Mouse (Mus musculus): ENCODE results near the gene Aacs. TPM values are rescaled to one million over a fixed set of nuclear protein-coding genes. Genes with fewer than 3 reads are reported as not detected.

Aacs gene
- polyA plus RNA-seq, 1 experiment: 37.6 TPM

- no peak for TF ChIP-seq POLR2A (IDR thresholded peaks at IDR 0.05; ENCODE audit: low read depth, low read length)
- no peak for TF ChIP-seq CTCF (IDR thresholded peaks at IDR 0.05; ENCODE audit: extremely low read depth, insufficient read length, insufficient replicate concordance, low read depth, low read length)
- Histone ChIP-seq H3K36me3 (ENCODE audit: control insufficient read depth, insufficient read depth, low read length) (no peaks in the 10 kb centered on the region), H3K4me1 (ENCODE audit: control insufficient read depth, insufficient read depth, insufficient read length, low read length) (no peaks in the 10 kb centered on the region), H3K27ac (ENCODE audit: insufficient read depth, low read depth, low read length) (no peak overlapping the region), H3K27me3 (ENCODE audit: control insufficient read depth, insufficient read depth, low read length) (no peaks in the 10 kb centered on the region), H3K4me3 (ENCODE audit: low read depth, low read length) (no peak overlapping the region)
- WGBS: 37% methylated on average over 11 of the region's 11 CpGs
Measured at GRCm38 (mm10) chr5:125549750-125550489, 74.3 kb downstream of the Aacs start.

- TF ChIP-seq POLR2A (IDR thresholded peaks at IDR 0.05; ENCODE audit: low read depth, low read length) (no peak), CTCF (IDR thresholded peaks at IDR 0.05; ENCODE audit: extremely low read depth, insufficient read length, insufficient replicate concordance, low read depth, low read length) (no peak)
- H3K27ac ChIP-seq (ENCODE audit: insufficient read depth, low read depth, low read length): no peak overlapping the region
- H3K4me3 ChIP-seq (ENCODE audit: low read depth, low read length): no peak overlapping the region
- no peaks in the 10 kb centered on the region for H3K4me1 ChIP-seq (ENCODE audit: control insufficient read depth, insufficient read depth, insufficient read length, low read length)
- no peaks in the 10 kb centered on the region for H3K27me3 ChIP-seq (ENCODE audit: control insufficient read depth, insufficient read depth, low read length)
- no peaks in the 10 kb centered on the region for H3K36me3 ChIP-seq (ENCODE audit: control insufficient read depth, insufficient read depth, low read length)
- WGBS: 58% methylated on average over 5 of the region's 5 CpGs
Measured at GRCm38 (mm10) chr5:125555732-125556131, 80.1 kb downstream of the Aacs start.

GRCm38 (mm10) chr5:125563492-125563891 lies 87.9 kb downstream of the Aacs start:
- no peak overlapping the region for H3K27ac ChIP-seq (ENCODE audit: insufficient read depth, low read depth, low read length)
- H3K36me3 ChIP-seq (ENCODE audit: control insufficient read depth, insufficient read depth, low read length): no peaks in the 10 kb centered on the region
- no peaks in the 10 kb centered on the region for H3K4me1 ChIP-seq (ENCODE audit: control insufficient read depth, insufficient read depth, insufficient read length, low read length)
- H3K27me3 ChIP-seq (ENCODE audit: control insufficient read depth, insufficient read depth, low read length): no peaks in the 10 kb centered on the region
- no peak for TF ChIP-seq POLR2A (IDR thresholded peaks at IDR 0.05; ENCODE audit: low read depth, low read length)
- no peak for TF ChIP-seq CTCF (IDR thresholded peaks at IDR 0.05; ENCODE audit: extremely low read depth, insufficient read length, insufficient replicate concordance, low read depth, low read length)
- WGBS: 53% methylated on average over 6 of the region's 6 CpGs
- no peak overlapping the region for H3K4me3 ChIP-seq (ENCODE audit: low read depth, low read length)

- Histone ChIP-seq H3K27ac (ENCODE audit: insufficient read depth, low read depth, low read length) (no peak overlapping the region), H3K27me3 (ENCODE audit: control insufficient read depth, insufficient read depth, low read length) (no peaks in the 10 kb centered on the region), H3K4me3 (ENCODE audit: low read depth, low read length) (no peak overlapping the region), H3K4me1 (ENCODE audit: control insufficient read depth, insufficient read depth, insufficient read length, low read length) (no peaks in the 10 kb centered on the region), H3K36me3 (ENCODE audit: control insufficient read depth, insufficient read depth, low read length) (no peaks in the 10 kb centered on the region)
- 64% methylated on average over 11 of the region's 11 CpGs for WGBS
- TF ChIP-seq CTCF (IDR thresholded peaks at IDR 0.05; ENCODE audit: extremely low read depth, insufficient read length, insufficient replicate concordance, low read depth, low read length) (no peak), POLR2A (IDR thresholded peaks at IDR 0.05; ENCODE audit: low read depth, low read length) (no peak)
Measured at GRCm38 (mm10) chr5:125565725-125566124, 90.1 kb downstream of the Aacs start.

Other genes starting within 250 kb of the Aacs start
- 19.4 and 70.2 TPM in 2 replicates for gene Scarb1, start 134.7 kb upstream of the Aacs start, polyA plus RNA-seq (2012; rRNA removed)
- 0.08 and 0.15 TPM in 2 replicates for gene Gm10382, start 86.5 kb upstream of the Aacs start, polyA plus RNA-seq (2012; rRNA removed)
- 327 and 848 TPM in 2 replicates for gene Ubc, start 85.6 kb upstream of the Aacs start, polyA plus RNA-seq (2012; rRNA removed)
- gene Dhx37, start 41.7 kb upstream of the Aacs start, polyA plus RNA-seq (2012; rRNA removed): 10.1 and 13.2 TPM in 2 replicates
- gene Bri3bp, start 34.2 kb upstream of the Aacs start, polyA plus RNA-seq (2012; rRNA removed): 28.5 and 33.5 TPM in 2 replicates
- gene Tmem132b, start 56.0 kb downstream of the Aacs start, polyA plus RNA-seq (2012; rRNA removed): 0.06 TPM in 1 of 2 replicates, not detected in the other